8 mouse cellular contexts compared by ENCODE assay signal in genomic region chr3:86999415-86999740, GRCm38 (mm10). TPM values are rescaled to one million over a fixed set of nuclear protein-coding genes. Genes with fewer than 3 reads are reported as not detected.
A peak's percentile ranks its signal among the peaks of the same experiment; 100 is the strongest.
DNase-seq lines count a peak whose midpoint lies in the region; ATAC-seq and TF ChIP-seq lines count a peak whose summit lies in the region.

Cd1d1 (minus strand) TSS chr3:86999441.

- peak within 1 kb of the TSS; percentile 44 for H3K4me3 ChIP-seq in left cerebral cortex, adult 2 months
- peak within 1 kb of the TSS; percentile 56 for H3K4me3 ChIP-seq in hindbrain, embryonic 13.5 days
- H3K4me3 ChIP-seq in midbrain, embryonic 12.5 days: peak within 1 kb of the TSS; percentile 60

- TF ChIP-seq CTCF in left cerebral cortex, adult 2 months (IDR thresholded peaks at IDR 0.05): no peak
- no peak for TF ChIP-seq CTCF in brain, embryonic 14.5 days (IDR thresholded peaks at IDR 0.05; ENCODE audit: borderline replicate concordance, extremely low read depth, insufficient read depth, insufficient read length)

- H3K4me2 ChIP-seq in hindbrain, embryonic 13.5 days: peak within 1 kb of the TSS; percentile 59
- H3K4me2 ChIP-seq in midbrain, embryonic 12.5 days (replicated peaks): peak within 1 kb of the TSS; percentile 67

- H3K9ac ChIP-seq in hindbrain, embryonic 13.5 days: peak within 1 kb of the TSS; percentile 78
- peak within 1 kb of the TSS; percentile 65 for H3K9ac ChIP-seq in midbrain, embryonic 12.5 days (replicated peaks)

- no peak within 1 kb of the TSS for H3K27ac ChIP-seq in left cerebral cortex, adult 2 months
- H3K27ac ChIP-seq in hindbrain, embryonic 13.5 days: peak within 1 kb of the TSS; percentile 91
- H3K27ac ChIP-seq in midbrain, embryonic 12.5 days (replicated peaks): peak within 1 kb of the TSS; percentile 83

- WGBS in hindbrain, embryonic 13.5 days: 34% methylated on average over 8 of the region's 8 CpGs
- 31% methylated on average over 8 of the region's 8 CpGs for WGBS in midbrain, embryonic 12.5 days

- H3K27me3 ChIP-seq in hindbrain, embryonic 13.5 days: no peaks in the 10 kb centered on the region
- no peaks in the 10 kb centered on the region for H3K27me3 ChIP-seq in midbrain, embryonic 12.5 days

- no peaks in the 10 kb centered on the region for H3K36me3 ChIP-seq in hindbrain, embryonic 13.5 days
- no peaks in the 10 kb centered on the region for H3K36me3 ChIP-seq in midbrain, embryonic 12.5 days

- DNase-seq in left cerebral cortex, adult 2 months (ENCODE audit: extremely low spot score in 1 of 2, low spot score in 2 of 2): no peak
- no peak for DNase-seq in left cerebral cortex, postnatal 25 days (ENCODE audit: low spot score in 2 of 2)
- no peak for DNase-seq in brain, embryonic 14.5 days (ENCODE audit: low read depth)
- no peak for DNase-seq in cerebellum, postnatal 14 days
- no peak for DNase-seq in gastrocnemius, postnatal 25 days
- no peak for DNase-seq in c-Kit-positive CD71-positive TER-119-positive erythroid progenitor cells, embryonic 14.5 days (ENCODE audit: low spot score)

- no peaks in the 10 kb centered on the region for H3K9me3 ChIP-seq in hindbrain, embryonic 13.5 days
- H3K9me3 ChIP-seq in midbrain, embryonic 12.5 days: no peaks in the 10 kb centered on the region

- TF ChIP-seq POLR2A in brain, embryonic 14.5 days (IDR thresholded peaks at IDR 0.05; ENCODE audit: borderline replicate concordance, extremely low read depth, insufficient read depth, insufficient read length, poor library complexity, severe bottlenecking): no peak

- intact Hi-C loops in left cerebral cortex, adult 2 months (cut with DNase I): no loop called here
- intact Hi-C loops in left cerebral cortex, postnatal 25 days (cut with DNase I): no loop called here

- peaks cover 14% of the 10 kb centered on the region for H3K4me1 ChIP-seq in hindbrain, embryonic 13.5 days (replicated peaks)
- H3K4me1 ChIP-seq in midbrain, embryonic 12.5 days: 0 out of 2 replicates have a peak, but pooled peaks cover 5% of the 10 kb centered on the region

- no peak for ATAC-seq in hindbrain, embryonic 13.5 days (ENCODE audit: low FRiP score)
- no peak for ATAC-seq in midbrain, embryonic 12.5 days (ENCODE audit: low FRiP score, low read depth)

RNA-seq across cellular contexts. Expression of gene Cd1d1, which starts in this region (rescaled TPM):
- total RNA-seq in left cerebral cortex, adult 2 months (2021): 1 to 10 TPM in 1 of 2 experiments, under 1 TPM in 1; 0.57 to 1.0 TPM
- under 1 TPM; 0.76 to 0.89 TPM for total RNA-seq in left cerebral cortex, postnatal 25 days (2021)
- 47.8 and 78.6 TPM in 2 replicates for polyA plus RNA-seq in brain, embryonic 14.5 days (2012; rRNA removed)
- polyA plus RNA-seq in hindbrain, embryonic 13.5 days (2015; fragmentation: Nextera tagmentation; extraction: Ambion mirVana): 87.1 and 87.8 TPM in 2 replicates
- polyA plus RNA-seq in midbrain, embryonic 12.5 days (2016; fragmentation: Nextera tagmentation; extraction: Ambion mirVana): 53.2 and 56.8 TPM in 2 replicates
- total RNA-seq in gastrocnemius, postnatal 25 days (2021): 1 to 10 TPM; 4.3 to 9.5 TPM
